Mouse (Mus musculus) cortical plate, adult 2 months (tissue): ENCODE measurements around the gene Heg1.

Experiments used
- CTCF ChIP-seq: fragments of 200-500 bp; IDR thresholded peaks from 2 replicates; pipeline ENCODE4 v1.5.1; 2011; ENCODE audit warnings: mild to moderate bottlenecking, control low read depth, low read length; ENCODE audit not compliant: insufficient read depth; ENCODE audit errors: extremely low read depth
- POLR2A ChIP-seq: fragments of 200-500 bp; IDR thresholded peaks from 2 replicates; pipeline ENCODE4 v1.6.1; 2011; ENCODE audit warnings: mild to moderate bottlenecking, low read length, control low read depth; ENCODE audit not compliant: insufficient read depth; ENCODE audit errors: extremely low read depth

- no peak for TF ChIP-seq CTCF
- no peak for TF ChIP-seq POLR2A
Observed at GRCm38 (mm10) chr16:33768491-33769278, 84.5 kb downstream of the Heg1 start.
